Mouse (Mus musculus) layer of hippocampus, postnatal 25 days (tissue): Measurements from ENCODE around the gene Eps15. TPM values are rescaled to one million over a fixed set of nuclear protein-coding genes. Genes with fewer than 3 reads are reported as not detected.
A peak's percentile ranks its signal among the peaks of the same experiment; 100 is the strongest.

ENCODE experiments used
- DNase-seq, 2 experiments: peaks; one replicate each; pipeline ENCODE4 v3.0.0; 2022; ENCODE audit warnings: mixed read lengths in 2 of 2, low spot score in 1 of 2; ENCODE audit errors: extremely low spot score in 1 of 2
- total RNA-seq, 2 experiments: library from RNA; stranded (reverse); gene quantifications; 2 replicates each; pipeline ENCODE4 v1.2.3; 2021

Gene Eps15
- 100 to 1,000 TPM; 230 to 241 TPM for total RNA-seq

DNA sequence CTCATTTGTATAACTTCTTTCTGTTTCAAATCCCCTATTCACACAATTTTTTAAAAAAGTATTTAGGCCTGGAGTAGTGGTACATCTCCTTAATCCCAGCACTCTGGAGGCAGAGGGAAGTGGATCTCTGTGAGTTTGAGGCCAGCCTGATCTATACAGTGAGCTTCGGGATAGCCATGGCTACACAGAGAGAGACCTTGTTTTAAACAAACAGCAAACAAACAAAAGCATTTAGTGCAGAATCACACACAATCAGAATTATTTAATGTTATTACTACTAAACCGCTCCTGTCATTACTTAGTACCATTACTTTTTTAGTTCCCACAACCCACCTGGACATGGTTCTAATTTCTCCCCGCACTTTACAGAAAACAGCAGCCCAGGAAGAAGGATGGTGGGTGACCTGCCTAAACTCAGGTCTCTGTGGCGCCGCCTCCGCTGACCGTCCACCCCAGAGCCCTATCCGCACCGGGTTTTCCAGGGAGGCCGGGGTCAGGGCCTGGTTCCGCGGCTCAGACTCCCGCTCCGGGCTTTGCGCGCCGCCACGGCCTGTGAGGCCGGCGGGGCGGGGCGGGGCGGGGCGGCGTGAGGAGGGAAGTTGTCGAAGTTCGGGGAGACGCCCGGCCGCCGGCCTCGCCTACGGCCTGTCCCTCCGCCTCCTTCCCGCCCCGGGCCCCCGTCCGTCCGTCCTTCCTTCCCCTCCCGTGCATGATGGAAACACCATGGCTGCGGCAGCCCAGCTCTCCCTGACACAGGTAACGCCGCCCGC, at the start of gene Eps15:
TSS of gene Eps15 (plus strand) at position 580 of the 770 bp plus-strand sequence.
- peak; percentile 62 to 79 for DNase-seq

DNA sequence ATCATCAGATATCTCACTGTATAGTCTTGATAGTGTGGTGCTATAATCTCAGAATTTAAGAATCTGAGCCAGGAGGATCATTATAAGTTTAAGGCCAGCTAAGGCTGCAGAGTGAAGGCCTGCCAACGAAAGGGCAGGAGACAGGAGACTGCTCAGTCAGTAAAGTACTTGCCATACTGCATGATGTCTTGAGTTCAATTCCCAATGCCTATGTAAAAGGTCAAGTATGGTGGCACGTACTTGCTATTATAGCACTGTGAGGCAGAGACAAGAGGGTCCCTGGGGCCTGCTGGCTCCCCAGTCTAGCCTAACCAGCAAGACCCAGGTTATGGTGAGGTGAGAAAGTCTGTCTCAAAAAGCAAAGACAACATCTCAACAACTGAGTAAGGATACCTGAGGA, 45.9 kb upstream of the Eps15 start, which contains the start of gene Calr4:
TSS of gene Calr4 (plus strand) at position 301 of the 400 bp plus-strand sequence.
- no peak for DNase-seq

DNA sequence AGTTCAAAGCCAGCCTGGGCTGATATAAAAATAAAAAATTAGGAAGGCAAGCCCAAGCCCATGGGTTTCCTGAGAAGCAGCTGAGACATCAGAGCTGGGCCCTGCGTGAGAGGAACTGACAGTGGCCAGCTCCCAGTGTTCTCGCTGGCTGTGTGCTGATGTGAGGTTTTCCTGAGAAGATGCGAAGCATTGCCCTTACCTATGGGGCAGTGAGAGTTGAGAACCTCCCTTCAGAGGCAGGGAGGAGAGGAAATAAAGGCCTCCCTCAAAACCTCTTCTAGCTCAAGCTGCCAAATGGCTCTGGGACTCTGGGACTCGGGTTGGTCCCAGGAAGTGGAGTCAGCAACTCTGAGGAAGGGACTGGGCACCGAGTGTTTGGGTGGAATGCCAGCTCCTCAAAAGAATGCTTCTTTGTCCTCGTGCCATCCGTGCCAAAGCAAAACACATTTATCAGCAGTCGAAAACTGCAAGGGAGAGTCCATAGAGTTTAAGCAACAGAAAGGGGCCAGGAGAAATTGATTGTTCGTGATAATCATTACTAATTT, 45.2 kb upstream of the Eps15 start:
- no peak for DNase-seq

DNA sequence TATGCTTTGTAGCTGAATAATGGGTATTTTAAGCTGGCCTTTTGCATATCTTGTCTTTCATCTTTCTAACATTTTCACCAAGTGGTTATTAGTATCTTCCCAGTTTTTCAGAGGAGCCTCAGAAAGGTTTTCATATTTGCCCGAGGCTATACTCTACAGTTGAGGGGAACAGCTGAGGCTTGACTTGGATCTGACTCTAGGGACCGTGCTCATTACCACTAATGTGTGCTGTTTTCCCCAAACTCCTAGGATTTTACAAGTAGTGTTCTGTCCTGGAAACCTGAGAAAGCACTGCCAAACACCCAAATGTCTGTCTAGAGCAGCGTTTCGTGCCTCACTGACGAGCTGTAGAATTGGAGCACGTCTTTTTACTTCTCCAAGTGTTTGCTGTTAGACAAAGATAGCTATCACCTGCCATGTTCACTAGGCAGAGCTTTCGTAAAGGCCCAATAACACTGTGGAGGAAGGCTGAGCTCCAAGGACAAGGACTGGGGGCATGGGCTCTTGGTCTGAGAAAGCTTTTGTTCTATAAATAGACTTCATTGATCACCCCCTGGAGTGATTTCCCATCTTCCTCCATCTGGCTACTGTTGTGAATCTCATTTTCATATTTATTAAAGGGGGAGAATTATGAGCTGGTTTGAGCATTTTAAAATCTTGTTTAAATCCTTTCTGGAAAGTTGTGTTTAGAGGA, 43.7 kb upstream of the Eps15 start:
- no peak for DNase-seq

DNA sequence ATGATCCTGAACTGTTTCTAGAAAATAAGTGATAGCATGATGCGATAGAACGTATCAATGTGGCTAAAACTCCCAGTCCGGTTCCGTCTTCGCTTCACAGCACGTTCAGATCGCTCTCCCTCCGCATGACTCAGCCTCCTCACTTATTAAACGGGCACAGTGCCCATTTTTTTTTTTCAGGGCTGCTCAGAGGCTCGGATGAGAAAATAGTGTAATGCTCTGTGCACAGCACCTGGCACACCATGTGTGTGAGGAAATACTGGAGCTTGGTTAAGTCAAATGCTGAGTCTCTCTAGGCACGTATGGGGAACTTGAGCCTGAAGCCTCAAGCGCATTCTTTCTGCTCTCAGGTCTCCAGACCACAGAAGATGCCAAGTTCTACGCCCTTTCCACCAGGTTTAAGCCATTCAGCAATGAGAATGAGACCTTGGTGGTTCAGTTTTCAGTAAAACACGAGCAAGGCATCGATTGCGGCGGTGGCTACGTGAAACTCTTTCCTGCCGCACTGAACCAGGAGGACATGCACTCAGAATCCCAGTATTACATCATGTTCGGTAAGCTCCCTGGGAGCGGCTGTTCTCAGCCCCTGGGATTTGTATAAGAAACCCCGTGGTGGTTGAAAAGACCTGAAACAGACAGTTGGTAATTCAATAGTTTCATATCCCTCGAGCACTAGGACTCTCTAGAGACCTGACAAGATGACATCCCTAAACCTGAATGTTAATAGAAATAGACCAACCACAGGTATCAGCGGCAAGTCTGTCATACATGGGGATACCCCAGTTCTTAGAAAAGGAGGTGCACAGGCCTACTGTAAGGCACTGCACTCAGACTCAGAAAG, 41.4 kb upstream of the Eps15 start:
- DNase-seq = peak in 1 of 2 experiments; percentile 32

DNA sequence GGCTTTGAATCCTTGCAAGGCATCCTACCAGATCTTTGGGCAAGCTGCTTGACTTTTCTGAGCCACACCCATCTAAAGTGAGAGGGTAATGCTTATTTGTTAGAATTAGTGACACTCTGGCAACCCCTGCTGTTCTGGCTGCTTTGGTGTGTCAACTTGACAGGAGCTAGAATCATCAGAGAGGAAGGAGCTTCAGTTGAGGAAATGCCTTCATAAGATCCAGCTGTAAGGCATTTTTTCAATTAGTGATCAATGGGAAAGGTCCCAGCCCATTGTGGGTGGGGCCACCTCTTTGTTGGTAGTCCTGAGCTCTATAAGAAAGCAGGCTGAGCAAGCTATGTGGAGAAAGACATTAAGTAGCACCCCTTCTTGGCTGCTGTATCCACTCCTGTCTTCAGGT, 38.8 kb upstream of the Eps15 start:
- no peak for DNase-seq

DNA sequence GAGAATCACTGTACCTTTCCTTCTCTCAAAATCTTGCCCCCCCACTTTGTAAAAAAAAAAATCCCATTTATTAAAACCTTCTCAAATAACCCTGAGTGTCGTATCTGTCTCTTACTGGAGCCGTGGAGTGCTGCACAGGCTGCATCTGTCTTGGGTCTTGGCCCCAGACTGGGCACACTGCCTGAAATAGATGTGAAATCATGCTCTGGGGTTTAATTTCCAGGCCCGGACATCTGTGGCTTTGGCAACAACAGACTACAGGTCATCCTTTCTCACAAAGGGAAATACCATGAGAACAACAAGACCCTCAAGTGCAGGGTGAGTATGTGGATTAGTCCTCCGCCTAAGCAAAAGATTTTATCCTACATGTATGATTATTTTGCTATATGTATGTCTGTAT, 38.1 kb upstream of the Eps15 start:
- DNase-seq = no peak

DNA sequence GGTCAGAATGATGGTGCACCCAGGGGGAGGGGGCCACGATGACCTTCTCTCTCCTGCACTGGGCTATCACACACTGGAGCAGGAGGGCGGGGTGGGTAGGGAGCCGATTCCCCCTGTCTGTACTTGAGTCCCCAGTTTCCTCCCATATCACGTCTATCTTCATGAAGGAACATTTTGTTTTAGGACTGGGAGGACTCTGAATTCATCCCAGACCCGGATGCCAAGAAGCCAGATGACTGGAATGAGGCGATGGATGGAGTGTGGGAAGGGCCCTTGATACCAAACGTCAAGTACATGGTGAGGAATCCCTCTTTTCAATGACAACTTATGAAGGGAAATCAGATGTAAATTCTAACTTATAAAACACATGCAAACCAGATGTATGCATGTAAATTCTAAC, 35.6 kb upstream of the Eps15 start:
- no peak for DNase-seq

DNA sequence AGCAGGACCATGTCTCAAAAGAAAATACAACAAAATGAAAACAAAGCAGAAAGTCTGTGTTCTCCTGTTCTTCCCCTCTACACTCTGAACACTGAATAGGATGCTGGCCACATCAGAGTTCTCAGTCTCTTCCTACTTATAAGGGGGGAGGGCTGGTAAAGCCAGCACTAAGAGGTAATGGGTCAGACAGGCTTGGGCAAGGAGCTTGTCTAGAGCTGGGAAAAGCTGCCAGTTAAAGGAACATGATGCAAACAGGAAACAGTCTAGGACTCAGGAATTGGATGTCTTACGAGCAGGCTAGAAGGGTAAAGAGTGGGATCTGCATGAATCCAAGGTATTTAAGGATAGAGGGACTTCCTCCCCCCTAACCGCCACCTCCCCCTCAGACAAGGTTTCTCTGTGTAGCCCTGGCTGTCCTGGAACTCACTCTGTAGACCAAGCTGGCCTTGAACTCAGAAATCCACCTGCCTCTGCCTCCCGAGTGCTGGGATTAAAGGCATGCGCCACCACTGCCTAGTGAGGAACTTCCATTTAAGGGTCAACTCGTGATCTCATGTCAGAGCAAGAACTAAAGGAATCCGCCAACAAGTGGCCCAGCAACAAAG, 35.0 kb upstream of the Eps15 start:
- DNase-seq = no peak

DNA sequence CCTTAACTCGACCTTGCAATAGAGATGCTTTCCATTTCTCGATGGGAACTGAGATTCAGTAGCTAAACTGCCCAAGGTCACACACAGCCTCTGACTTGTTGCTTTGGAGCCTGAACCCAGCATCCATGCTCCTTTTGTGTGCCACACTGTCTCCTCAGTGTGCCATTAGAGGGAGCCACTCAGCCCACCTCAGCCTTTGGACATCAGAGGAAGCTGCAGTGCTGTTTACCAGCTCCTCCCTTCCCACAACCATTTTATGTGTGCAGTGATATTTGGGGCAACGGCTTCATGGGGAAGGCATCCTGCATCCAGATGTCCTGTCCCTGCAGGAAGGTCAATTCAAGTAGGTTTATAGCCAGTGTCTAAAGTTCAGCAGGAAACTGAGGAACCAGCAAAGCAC, 28.5 kb upstream of the Eps15 start:
- DNase-seq = no peak

DNA sequence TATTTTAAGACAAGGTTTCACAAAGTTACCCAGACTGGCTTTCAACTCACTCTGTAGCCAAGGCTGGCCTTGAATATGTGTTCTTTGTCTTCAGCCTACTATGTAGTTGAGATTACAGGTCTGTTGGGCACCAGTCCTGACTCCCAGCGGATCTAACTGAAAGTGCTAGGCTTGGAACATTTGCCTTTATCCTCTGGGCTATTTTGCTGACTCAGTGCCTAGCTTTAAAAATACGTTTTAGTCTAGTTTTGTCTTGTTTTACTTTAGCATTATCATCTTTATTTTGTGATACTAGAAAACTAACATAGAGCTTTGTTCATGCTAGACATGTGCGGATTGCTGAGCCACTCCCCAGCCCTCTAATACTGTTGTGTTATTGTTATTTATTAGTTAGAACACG, 27.9 kb upstream of the Eps15 start:
- DNase-seq = no peak

DNA sequence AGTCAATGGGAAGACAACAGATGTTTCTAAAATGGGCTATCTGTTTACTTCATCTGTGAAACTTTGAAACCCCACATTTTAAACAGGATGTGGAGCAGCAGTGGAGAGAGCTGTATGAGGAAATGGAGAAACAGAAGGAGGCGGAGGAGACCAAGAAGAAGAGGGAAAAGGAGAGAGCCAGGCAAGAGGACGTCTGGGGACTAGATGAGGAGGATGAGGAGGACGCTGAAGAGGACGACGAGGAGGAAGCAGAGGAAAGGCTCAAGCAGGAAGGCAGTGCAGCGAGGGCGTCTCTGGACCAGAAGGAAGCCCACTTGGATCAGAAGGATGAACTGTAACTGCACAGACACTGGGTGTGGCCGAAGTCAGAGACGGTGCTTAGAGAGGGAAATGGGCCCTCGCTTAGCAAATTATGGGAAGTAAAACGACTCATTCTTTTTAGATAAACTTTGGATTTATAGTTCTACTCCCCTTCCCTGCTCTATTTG, 26.4 kb upstream of the Eps15 start:
- DNase-seq = no peak

DNA sequence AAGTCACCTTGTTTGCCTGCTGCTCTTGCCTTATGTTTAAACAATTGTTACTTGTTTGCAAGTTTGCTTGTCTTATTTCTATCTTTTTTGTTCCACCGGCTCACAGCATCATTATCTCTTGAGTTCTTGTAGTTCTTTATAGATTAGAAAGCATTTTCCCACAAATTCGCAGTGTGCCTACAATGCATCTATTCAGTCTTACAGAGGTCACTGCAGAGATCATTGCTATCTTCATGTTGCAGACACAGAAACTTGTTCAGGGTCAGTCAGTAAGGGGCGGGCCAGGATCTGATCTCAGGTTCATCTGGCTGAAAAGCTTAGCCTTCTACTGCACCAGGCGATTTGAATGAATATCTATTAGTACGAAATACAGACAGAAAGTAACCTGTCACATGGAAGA, 25.6 kb upstream of the Eps15 start:
- no peak for DNase-seq

DNA sequence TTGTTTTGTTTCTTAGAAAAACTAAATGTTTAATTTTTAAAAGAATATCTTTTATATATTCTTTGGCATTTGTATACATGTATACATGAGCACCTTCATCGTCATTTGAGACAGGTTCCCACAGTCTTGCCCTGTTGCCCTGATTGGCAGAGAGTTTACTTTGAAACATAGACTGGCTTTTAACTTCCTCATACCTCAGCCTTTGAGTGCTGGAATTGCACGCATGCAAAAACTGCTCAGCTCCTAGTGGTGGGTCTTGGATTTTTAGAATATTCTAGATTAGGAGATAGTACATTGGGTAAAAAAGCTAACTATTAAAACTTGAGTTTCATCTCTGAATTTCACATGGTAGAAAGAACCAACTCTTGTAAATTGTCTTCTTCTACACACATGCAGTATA, 24.7 kb upstream of the Eps15 start:
- DNase-seq = no peak

DNA sequence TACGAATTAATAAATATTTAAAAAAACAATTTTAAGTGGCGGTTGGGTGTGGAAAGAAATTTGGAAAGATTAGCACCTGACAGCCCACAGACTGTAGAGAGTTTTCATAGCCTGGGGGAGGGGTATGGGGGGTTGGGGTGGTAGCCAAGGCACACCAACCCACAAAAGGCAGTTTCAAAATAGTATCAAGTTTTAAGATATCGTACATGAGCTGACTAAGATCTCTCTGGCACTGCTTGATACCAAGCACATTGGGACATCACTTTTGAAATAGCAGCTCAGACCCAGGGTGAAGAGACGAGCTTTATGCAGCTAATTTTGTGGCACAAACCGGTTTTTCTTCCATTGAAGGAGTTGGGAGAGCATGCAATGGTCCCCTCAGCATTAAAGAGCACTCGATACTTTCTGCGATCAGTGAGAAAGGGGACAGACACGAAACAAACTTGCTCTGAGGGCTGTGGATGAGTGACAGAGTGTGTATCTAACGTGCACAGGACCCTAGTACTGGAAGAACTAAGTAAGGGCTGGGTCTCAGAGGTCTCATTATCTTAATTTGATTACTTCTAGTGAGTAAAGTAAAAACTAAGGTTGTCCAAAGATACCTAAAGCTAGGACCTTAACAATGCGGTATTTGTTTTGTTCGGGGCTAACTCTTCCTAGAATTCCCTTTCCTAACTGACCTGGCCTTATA, 24.2 kb upstream of the Eps15 start:
- DNase-seq = no peak

DNA sequence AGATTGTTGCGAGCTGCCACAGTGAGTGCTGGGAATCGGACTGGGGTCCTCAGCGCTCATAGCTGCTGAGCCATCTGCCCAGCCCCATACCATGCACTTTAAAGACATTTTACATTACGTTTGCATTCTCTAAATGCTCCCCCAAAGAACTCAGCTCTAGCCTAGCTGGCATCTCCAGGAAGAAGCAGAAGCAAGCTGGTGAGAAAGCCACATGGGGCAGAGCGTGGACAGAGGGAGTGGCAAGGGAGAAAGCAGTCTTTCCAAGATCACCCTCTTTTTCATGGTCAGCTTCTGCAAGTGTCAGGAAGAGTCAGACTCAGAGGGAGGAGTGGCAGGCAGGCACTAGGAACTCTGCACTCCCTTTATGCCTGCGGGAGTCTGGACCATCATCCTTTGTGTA, 23.3 kb upstream of the Eps15 start:
- DNase-seq = no peak

DNA sequence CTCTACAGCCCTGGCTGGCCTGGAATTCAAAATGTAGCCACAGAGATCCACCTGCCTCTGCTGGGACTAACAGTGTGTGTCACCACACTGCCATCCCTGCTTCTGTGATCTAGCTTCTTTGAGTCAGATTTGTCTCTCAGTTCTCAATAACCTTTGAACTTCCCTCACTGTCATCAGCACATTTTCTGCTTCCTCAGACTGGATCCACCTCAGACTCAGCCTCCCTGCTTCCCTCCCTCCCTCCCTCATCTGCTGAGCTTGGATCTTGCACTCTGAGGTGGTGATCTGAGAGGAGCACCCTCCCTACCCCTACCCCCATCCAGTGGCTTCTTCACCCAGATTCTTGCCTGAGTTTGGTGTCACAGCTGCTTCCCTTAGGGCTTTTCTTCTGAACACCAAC, 22.4 kb upstream of the Eps15 start:
- no peak for DNase-seq

DNA sequence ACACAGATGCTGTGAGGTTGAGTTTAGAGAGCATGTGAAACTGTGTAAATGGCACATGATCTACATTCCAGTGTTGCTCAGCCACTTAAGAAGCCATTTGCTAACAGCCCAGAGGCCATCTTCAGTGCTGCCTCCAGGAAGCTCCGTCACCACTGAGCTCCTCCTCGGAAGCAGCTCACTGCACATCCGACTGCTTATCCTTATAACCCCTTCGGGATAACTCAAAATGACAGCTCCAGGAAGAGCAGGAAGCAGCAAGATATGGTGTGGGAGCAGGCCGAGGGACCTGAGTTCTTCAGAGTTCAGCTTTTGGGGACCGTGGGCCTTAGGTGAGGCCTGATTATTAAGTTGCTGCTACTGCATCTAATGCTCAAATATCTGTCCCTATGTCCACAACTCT, 18.0 kb upstream of the Eps15 start:
- DNase-seq = no peak

DNA sequence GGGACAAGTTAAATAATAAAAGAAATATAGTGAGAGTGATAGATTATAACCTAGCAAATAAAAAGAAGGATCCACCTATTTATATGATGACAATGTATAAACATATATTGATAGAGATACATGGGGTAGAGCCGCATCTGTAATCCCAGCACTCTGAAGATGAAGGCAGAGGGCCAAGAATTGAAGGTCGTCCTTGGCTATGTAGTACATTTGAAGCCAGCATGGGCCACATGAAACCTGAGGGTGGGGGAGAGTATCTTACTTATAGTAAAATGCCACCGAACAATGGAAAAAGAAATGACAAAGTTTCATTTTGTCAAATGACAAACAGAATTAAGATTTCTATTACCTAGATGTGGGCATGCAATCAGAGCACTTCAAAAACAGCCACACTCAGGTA, 14.0 kb upstream of the Eps15 start:
- DNase-seq = no peak

DNA sequence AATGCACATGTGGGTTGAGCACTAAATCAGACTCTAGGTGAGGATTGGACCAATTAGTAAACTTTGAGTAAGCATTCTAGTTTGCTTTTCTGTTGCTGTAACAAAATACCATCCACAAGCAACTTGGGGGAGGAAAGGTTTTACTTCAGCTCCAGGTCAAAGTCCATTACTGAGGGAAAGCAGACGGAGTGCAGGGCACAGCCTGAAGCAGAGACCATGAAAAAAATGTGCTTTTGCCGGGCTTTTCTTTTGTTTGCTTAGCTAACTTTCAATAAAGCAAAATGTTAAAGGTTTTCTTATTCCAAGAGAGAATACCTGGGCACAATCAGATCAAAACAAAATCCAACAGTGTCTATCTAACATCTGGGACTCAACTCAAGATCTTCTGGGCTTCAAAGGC, 13.3 kb upstream of the Eps15 start:
- DNase-seq = no peak
